Mouse (Mus musculus): ENCODE measurements around the gene Bfsp1.

DNA sequence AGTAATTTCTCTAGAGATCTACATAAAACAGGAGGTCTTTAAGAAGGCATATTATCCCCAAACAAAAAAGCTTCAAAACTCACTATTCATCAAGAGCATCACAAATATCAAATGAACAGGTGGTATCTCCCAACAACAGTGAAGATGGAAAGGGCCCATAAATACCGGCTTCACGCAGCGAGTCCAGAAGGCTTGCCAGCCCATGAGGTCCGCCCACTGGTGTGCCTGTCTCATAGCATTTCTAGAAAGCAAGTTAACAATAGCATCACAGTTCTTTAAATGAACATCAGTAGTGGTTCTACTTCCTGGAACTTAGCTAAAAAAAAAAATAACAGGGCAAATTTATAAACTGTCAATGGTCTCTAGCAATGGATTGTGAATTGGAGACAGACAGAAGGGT, 19.0 kb upstream of the Bfsp1 start:
- TF ChIP-seq POLR2A (IDR thresholded peaks at IDR 0.05; ENCODE audit: control insufficient read depth, extremely low read depth, insufficient read depth, low read length, poor library complexity) (no peak), CTCF (IDR thresholded peaks at IDR 0.05; ENCODE audit: borderline replicate concordance, control insufficient read depth, extremely low read depth, insufficient read depth, low read length, poor library complexity) (no peak)

Measured in thymus, adult 2 months (tissue).